Mouse (Mus musculus) layer of hippocampus, adult 9-11 months (tissue): Measurements from ENCODE around the gene Smc6.
A peak's percentile ranks its signal among the peaks of the same experiment; 100 is the strongest.

Experiments used
- DNase-seq: peaks from one replicate; pipeline ENCODE4 v3.0.0; 2022

The Smc6 gene

GRCm38 (mm10) chr12:11265382-11266281 is at the start of gene Smc6, which contains the start of gene Gen1:
Smc6 (plus strand) TSS chr12:11265886.
Gen1 (minus strand) TSS chr12:11265801.
- DNase-seq, result peak; percentile 93

GRCm38 (mm10) chr12:11216454-11216853 is 49.2 kb upstream of the Smc6 start:
- no peak for DNase-seq

GRCm38 (mm10) chr12:11217726-11218250 is 47.9 kb upstream of the Smc6 start:
- DNase-seq, result no peak

- no peak for DNase-seq
These were observed 44.0 kb upstream of the Smc6 start for GRCm38 (mm10) chr12:11221524-11222330.

GRCm38 (mm10) chr12:11222566-11222965 is 43.1 kb upstream of the Smc6 start:
- no peak for DNase-seq

GRCm38 (mm10) chr12:11223090-11223489 is 42.6 kb upstream of the Smc6 start:
- no peak for DNase-seq

- DNase-seq, result no peak
These were observed 41.0 kb upstream of the Smc6 start for GRCm38 (mm10) chr12:11224722-11225121.

GRCm38 (mm10) chr12:11226123-11226522 is 39.6 kb upstream of the Smc6 start:
- DNase-seq, result no peak

GRCm38 (mm10) chr12:11226529-11227268 is 39.0 kb upstream of the Smc6 start:
- no peak for DNase-seq

- DNase-seq, result no peak
These were observed 35.4 kb upstream of the Smc6 start for GRCm38 (mm10) chr12:11230267-11230666.

- no peak for DNase-seq
These were observed 29.7 kb upstream of the Smc6 start for GRCm38 (mm10) chr12:11235996-11236395.

- no peak for DNase-seq
These were observed 18.2 kb upstream of the Smc6 start for GRCm38 (mm10) chr12:11247460-11247859.

GRCm38 (mm10) chr12:11250322-11250721 is 15.4 kb upstream of the Smc6 start:
- no peak for DNase-seq

- DNase-seq, result no peak
These were observed 791 bp upstream of the Smc6 start for GRCm38 (mm10) chr12:11264895-11265294.

GRCm38 (mm10) chr12:11266282-11266985 is 748 bp downstream of the Smc6 start:
- DNase-seq, result no peak

GRCm38 (mm10) chr12:11267030-11267429 is 1.3 kb downstream of the Smc6 start:
- DNase-seq, result no peak

- DNase-seq, result no peak
These were observed 6.9 kb downstream of the Smc6 start for GRCm38 (mm10) chr12:11272568-11272967.

- DNase-seq, result no peak
These were observed 7.5 kb downstream of the Smc6 start for GRCm38 (mm10) chr12:11273185-11273584.

- DNase-seq, result no peak
These were observed 10.9 kb downstream of the Smc6 start for GRCm38 (mm10) chr12:11276632-11277031.

- DNase-seq, result no peak
These were observed 11.5 kb downstream of the Smc6 start for GRCm38 (mm10) chr12:11277207-11277606.

GRCm38 (mm10) chr12:11279886-11280285 is 14.2 kb downstream of the Smc6 start:
- no peak for DNase-seq

- no peak for DNase-seq
These were observed 15.9 kb downstream of the Smc6 start for GRCm38 (mm10) chr12:11281584-11281983.
